Mouse (Mus musculus) cerebellum, adult 18-20 months (tissue): ENCODE results near the gene Srsf2.
"Not testable (repeated sequence)": the region's sequence is repeated elsewhere in the genome, so short reads cannot be mapped to it uniquely, and the experiment has no call there.

Experiments used
- DNase-seq, 2 experiments: peaks; one replicate each; pipeline ENCODE4 v3.0.0; 2021

Gene Srsf2

DNA sequence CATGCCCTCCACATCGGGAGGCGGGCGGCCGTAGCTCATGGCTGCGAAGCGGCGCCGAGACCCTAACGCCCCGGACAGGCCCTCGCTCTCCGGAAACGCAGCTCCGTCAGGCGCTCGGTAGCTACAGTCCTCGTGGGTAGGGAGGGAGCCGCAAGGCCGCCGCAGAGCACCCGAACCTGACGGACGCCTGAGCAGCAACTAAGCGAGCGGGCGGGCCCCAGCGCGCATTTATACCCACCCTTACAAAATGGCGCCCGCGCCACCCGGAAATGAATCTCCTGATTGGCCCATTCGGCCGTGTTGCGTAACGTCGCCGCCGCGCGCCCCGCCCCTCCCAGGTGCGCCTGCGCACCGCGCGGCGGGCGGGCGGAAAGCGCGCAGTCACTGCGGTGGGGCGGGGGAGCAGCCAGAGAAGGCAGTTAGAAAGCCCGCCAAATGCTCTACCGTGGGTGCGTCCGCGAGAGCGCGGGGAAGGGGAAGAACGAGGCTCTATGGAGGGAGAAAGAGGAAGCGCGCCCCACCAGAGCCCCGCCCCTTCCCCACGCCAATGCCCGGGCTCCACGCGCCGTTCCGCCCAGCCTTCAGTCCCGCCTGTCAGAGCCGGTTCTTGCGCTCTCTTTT is at the start of gene Srsf2:
TSS of gene Srsf2 (minus strand) at position 204 of the 621 bp plus-strand sequence.
- peak; percentile 91 to 98 for DNase-seq

DNA sequence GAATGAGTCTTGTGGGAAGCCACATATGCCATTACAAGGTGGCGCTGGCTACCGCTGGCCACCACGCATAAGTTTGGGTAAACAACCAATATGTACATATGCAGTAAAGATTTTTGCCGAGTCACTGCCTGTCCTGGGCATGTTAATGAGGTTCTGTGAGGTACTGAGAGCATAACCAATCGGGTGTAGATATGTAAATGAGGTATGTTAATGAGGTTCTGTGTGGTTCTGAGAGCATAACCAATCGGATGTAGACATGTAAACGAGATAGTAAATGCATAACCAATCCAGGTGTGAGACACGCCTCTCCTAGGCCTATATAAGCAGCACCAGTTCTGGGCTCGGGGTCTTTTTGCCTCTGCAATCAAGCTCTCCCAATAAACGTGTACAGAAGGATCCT is 49.7 kb upstream of the Srsf2 start:
- DNase-seq = not testable (repeated sequence)

DNA sequence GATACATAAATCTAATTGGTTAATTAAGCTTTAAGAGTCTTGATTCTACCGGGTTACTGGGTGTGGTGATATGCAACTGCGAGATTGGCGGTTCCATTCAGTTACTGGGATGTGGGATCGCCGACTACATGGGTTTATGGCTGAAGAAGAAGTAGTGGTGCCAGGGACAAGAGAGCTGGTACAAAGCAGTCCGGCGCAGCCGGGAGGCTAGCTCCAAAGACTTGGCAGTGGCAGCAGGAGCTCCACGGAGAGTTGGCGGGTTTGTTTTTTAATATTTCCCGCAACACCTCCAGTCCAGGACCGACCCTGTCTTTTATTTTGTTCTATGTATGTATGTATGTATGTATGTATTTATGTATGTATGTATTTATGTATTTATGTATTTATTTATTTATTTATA is 46.4 kb upstream of the Srsf2 start:
- no peak for DNase-seq

DNA sequence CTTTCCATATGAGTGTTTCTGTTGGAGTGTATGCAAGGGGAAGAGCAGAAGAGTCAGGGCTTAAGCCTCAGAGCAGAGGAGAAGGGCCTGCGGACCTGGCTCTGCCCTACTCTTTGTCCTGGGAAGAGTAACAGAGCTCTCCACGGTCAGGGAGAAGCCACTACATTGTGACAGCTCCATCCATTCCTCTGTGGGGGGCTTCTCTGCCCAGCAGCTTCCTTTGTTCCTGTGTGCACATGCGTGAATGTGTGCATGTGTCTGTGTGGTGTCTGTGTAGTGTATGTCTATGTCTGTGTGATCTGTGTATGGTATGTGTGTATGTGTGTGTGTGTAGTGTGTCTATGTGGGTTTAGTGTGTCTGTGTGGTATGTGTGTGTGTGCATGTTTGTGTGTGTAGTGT is 42.5 kb upstream of the Srsf2 start:
- DNase-seq = no peak

DNA sequence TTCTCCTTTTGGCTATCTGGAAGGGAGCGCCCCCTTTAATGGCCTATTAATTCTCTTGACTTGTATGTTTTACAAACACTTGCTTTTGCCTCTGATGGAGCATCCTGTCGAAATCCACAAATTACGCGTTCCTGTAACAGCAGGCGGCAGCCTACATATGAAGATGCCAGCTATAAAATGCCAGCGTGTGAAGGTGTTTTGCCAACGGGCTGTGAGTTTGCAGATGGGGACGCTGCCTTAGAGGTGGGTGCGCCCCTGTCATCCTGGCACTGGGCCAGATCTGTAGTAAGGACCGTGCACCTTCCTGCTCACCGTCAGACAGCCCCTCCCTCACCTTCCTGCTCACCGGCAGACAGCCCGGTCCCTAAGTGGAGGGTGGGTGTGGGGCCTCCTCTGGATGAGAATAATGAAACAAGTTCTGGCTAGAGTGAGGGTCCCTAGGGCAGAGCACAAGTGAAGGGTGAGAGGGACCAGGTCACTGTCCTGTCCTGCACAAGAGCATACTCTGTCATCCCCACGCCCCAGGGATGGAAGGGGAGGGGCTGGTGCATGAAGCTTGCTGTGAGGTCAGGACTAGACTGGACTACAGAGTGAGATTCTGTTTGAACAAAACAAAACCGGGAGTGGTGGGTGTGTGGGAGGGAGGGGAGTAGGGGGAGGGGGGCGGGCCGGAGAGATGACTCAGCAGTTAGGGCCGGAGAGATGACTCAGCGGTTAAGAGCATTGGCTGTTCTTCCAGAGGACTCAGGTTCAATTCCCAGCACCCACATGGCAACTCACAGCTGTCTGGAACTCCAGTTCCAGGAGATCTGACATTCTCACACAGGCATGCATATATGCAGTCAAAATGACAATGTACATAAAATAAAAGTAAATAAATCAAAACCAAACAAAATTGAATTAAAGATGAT is 40.9 kb upstream of the Srsf2 start:
- DNase-seq = no peak

DNA sequence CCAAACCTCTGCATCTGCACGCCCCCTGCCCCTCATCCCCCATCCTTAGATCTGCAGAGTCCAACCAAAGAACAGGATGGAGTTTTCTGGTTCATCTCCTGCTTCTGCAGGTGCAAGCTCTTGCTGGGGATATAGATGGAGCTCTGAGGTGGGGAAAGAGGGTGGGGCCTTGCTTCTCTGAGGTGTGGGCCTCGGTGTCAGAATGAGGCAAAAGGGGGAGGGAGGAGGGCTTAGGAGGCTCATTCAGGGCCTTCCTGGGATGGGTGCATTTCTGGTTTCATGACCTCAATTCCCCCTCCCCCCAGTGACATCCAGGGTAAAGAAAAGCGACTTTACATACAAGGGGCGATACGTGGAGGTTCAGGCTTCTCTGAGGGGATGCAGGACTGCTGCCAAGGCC is 34.2 kb upstream of the Srsf2 start:
- DNase-seq = no peak

DNA sequence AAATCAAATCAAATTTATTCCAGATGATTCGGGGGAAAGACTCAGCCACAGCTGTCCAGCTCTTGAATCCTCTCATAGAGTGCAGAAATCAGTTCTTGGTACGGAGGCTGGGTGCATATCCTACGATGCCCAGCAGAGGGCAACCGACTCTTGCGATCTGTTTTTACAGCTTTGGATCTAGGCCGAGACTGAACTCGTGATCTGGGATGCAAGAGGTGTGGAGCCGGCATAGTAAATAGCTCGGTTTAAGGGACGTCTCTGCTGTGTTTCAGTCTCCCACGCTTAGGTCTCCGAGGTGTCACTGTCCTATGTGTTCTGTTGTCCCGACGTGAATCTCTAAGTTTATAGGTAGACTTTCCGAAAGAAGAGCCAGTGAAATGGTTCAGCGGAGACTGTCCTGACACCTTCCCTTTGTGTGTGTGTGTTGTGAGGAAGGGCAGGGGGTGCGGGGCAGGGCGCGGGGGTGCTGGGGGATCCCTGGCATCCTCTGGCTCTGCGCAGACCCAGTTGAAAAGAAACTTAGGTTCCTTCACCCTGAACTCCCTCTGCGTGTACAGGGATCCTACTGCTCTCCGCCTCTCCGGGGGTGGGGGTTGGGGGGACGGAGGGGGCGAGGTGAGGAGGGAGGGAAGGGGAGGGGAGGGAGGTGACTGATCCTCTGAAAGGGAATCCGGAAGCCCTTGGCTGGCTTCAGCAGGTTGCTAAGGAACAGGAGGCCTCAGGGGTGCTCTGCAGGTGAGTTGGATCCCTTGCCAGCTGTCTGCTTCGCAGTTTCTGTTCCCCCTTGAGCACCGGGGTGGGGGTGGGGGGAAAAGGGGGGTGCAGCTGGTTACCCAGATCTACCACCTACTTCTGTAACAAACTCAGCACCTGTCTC is 32.6 kb upstream of the Srsf2 start:
- DNase-seq = peak; percentile 74 to 80

DNA sequence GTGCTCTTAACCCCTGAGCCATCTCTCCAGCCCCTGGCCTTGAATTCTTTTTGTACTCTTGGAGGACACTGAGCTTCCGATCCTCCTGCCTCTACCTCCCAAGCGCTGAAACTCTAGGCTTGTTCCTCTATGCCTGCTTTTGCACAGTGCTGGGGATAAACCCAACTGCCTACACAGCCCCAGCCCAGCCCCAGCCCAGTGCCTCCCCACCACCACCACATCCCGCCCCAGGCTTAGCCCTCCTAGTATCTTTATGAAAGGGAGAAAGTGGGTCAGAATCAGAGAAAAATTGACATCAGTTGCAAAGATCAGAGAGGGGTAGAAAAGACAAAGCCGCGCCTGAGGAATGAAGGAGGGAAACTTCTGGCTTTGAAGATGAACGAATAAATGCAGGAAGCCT is 31.2 kb upstream of the Srsf2 start:
- no peak for DNase-seq

DNA sequence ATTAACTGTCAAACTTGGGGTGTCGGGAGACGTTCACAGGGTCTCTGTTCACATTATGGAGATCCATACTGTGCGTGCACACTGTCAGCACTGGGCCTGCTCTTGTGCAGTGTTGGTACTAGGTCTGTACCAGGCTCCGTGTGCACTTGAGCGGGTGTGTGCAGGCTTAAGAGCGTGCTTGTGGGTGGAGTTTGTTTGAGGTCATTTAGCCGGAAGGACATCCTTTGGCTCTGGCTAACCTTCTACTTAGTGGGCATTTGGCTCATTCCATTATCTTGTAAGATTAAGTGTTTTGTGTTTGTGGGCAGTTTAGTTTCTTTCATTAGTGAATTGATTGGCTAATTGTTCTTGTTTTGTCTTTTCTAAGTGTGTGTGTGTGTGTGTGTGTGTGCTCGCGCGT is 29.6 kb upstream of the Srsf2 start:
- no peak for DNase-seq

DNA sequence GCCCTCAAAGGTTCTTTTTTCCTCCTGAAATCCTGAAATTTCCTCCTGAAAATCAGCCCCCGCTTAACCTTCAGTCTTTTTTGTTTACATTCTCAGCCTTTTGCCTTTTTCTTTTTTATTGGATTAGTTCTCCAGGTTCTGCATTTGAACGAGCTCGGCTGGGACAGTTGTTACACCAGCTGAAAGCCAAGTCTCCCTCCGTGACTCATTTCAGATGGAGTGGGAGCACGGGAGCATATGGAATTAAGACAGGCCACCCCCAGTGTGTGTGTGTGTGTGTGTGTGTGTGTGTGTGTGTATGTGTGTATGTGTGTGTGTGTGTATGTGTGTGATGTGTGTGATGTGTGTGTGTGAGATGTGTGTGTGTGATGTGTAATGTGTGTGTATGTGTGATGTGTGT is 28.5 kb upstream of the Srsf2 start:
- no peak for DNase-seq

DNA sequence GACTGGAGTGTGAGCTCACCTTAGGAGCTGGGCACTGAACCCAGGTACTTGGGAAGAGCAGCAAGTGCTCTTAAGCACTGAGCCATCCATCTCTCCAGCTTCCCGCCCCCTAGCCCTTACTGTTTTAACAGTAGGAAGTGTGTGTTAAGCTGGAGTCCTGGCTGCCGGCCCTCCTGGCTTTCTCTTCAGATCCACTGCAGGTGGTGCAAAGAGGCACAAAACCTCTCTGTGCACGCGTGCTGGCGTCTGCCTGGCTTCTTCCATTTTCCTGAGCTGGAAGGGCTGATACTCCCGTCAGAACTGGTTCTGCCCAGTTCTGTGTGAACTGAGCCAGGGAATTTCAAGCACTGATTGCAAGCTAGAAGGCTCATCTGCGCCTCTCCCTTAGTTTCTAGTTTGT is 27.9 kb upstream of the Srsf2 start:
- DNase-seq = no peak

DNA sequence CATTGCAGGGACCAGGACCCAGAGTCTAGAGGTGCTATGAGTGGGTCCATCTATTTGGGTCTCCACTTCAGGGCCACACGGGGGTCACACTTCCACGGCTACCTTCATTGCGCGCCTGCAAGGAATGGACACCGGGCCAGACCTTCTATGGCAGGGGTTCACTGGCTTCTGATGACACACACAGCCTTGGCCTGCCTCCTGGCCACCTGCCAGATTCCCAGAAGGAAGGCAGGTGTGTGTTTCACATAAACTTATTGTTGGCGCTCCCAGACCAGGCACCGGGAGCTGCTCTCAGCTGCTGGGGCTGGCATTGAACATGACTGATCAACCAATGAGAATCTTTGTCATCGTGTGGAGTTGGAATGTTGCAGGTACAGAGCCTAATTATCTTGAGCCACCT is 25.6 kb upstream of the Srsf2 start:
- DNase-seq = no peak

DNA sequence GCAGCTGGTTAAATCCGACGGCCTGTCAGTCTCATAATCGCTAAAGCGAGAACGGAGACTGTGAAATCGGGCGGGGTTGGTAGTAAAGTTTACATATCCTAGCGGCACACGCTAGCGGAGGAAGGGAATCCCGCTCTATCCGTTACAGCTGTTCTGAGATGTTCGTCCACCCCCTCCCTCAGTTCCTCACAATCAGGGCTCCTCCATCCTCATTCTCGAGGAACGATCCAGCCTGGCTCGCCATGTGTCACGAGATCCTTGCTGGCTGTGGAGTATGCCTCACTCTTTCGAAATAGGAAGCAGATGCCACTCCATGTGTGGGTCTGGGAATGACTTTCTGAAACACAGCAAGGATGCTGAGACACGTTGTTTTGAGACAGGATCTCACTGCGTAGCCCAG is 21.1 kb upstream of the Srsf2 start:
- DNase-seq = no peak

DNA sequence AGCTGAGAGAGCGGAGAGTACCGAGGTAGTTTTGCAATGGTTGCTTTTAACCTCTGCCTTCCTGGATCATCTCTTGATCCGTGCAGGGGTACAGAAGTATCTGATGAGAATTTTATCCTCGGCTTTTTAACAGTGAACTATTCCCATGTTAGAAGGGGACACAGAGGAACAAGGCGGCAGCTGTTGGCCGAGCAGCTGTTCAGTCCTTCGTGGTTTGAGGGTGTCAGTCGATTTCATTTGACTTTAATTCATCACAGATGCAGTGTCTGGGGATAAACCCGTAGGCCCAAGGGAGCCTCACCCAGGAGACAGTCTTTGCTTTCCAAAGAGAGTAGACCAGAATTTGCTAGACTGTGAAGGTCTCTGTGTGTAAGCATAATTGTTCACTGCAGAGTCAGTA is 18.6 kb upstream of the Srsf2 start:
- no peak for DNase-seq

DNA sequence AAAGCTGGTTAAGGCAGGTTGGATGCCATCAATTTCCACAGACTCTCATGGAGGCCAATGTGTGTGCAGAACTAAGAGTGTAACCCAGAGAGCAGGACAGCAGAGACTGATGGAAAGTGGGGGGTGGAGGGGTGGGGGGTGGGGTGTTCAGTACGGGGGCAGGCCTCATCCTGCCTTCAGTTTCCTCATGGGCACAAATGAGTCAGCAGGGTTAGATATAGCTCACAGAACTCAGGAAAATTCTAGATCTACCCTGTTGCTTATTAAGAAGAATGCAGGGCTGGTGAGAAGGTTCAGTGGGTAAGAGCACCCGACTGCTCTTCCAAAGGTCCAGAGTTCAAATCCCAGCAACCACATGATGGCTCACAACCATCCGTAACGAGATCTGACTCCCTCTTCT is 16.7 kb upstream of the Srsf2 start:
- no peak for DNase-seq

DNA sequence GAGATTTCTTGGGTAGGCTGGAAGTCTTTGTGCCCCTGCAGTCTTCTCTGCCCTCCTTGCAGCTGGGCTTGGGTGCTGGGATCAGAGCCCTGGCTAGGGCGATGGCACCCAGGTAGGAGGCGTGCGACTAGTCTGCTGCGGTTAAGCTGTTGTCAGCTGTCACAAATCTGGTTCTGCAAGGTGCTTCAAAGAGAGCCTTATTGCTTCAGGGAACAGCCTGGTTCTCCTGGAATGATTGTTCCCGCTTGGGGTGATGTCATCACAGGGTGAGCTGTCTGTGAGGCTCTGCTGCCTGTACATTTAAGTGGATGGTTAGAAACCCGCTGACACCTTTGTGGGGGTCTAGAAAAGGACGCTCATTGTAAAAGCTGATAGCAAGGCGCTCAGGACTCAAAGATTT is 16.3 kb upstream of the Srsf2 start:
- DNase-seq = no peak

DNA sequence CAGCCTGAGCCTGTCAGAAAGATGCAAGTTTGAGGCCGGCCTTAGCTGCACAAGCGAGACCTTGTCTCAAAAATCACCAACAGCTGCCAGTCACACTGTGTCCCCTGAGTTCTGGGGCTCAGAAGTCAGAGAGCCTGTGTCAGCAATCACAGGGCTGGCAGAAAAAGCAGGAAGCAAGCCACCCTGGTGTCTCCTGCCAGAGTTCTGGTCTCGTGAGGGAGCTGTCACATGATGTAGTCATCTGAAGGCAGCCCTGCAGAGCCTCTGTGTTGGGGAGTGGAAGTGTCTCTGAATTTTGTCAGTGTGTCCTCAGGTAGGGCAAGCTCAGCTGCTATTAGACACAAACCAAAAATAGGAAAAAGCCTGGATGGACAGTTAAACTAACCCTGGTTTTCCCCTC is 15.2 kb upstream of the Srsf2 start:
- DNase-seq = no peak

DNA sequence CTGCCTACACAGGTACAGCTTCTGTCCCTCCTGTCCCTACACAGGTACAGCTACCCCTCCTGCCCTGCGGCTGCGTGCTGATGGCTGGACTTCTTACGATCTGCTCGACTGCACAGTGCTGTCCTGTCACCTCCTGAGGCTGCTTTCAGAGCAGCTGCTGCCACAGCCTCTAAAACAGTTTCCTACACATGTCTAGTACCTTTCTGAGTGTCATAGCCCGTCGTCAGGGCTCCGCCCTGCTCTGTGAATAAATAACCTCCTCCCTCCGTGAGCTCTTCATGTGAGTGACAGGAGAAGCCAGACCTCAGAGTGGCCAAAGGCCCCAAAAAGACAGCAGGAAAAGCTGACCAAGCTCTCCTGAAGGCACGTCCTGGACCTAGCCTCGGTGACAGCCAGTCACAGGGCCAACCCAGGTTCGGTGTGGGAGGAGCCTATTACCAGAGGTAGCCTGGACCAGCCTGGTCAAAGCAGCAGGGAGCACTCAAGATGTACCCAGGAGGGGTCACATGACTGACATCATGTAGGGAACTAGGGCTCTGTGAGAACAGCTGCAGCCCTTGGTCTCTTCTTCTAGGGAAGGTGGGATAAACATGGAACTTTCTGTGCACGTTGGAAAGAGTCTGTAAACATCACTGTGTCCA is 13.2 kb upstream of the Srsf2 start:
- no peak for DNase-seq

DNA sequence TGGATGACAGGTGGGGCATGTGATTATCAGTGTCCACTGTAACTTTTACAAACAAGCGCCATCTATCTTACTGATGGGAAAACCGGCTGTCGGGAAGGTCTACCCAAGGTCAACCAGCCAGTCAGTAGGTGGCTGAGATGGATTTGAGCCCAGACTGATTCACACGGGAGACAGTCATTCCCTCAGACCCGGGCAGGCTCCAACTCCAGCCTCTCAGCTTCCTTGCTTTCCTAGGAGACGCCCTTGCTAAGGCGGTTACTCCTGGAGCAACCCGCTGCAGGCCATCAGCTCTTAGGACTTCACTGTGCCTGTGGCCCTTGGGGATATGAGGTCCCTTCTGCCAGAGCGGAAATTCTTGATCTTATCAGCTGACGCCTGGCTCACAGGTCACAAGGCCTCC is 11.6 kb upstream of the Srsf2 start:
- DNase-seq = no peak

DNA sequence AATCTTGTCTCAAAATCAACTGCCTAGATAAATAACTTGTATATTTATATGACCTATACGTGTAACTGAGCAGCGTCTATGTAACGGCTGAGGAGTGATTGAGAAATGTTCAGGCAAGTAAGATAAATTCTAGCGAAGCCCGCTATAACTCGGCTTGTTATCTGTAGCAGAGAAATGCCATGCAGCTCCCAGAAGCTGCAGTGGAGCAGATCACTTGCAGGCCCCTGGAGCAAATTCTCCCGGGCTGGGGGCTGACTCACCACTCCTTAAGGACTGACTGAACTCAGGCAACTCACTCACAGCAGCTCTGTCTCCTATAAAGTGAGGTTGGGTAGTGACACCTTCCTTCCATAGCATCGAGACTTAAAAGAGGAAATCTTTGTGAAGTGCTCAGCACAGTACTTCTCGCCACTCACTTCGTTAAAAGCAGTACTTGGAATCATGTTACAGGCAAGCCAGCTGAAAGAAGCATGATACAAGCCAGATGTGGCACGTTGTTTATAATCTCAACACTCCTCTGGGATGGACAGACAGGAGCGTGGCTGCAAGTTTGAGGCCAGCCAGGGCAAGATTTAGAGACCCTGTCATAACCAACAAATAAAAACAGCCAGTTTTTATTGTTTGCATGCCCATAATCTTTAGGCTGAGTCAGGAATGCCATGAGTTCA is 4.4 kb upstream of the Srsf2 start:
- no peak for DNase-seq

DNA sequence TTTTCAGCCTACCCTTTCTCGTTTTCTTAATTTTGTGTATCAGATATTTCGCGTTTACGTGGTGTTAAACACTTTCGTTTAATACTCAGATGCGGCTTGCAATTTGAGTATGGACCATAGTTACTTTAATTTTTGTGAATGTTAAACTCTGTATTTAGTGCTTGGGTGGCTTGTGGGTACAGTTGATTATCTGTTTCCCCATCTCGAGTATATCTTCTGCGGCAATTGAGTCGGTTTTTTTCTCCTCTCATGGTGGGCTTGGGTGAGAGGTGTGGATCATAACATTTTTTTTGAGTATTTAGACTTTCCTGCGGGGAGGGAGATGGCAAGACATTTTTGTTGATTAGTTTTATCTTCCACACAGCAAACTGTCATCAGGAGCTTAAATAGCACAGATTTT is 1.4 kb upstream of the Srsf2 start:
- DNase-seq = no peak

DNA sequence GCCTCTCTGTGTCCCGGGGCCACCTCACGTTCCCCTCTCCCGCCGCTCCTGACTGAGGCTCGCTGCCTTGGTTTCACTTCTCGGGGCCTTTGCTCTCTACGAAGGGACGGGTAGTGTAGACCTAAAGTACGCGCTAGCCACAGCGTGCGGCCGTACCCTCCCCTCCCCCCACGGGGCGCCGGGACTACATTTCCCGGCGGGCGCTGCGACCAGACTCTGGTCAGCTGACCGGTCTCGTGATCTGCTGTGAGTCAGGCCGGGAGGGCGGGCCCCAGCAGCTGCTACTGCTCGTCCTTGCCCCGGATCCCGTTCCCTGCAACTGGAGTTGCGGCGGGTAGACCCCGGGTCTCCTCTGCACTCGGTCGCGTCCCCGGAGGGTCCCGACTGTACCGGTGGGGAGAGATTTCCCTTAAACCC is 626 bp upstream of the Srsf2 start:
- DNase-seq = peak; percentile 97 to 99
